Mouse (Mus musculus) brain, embryonic 14.5 days (tissue): ENCODE results near the gene Zfp292. TPM values are rescaled to one million over a fixed set of nuclear protein-coding genes. Genes with fewer than 3 reads are reported as not detected.

Experiments
- DNase-seq: peaks from one replicate; pipeline ENCODE4 v3.0.0-alpha.2; 2011; ENCODE audit warnings: low read depth
- CTCF ChIP-seq: fragments of 200-500 bp; IDR thresholded peaks from 2 replicates; pipeline ENCODE4 v1.5.1; 2012; ENCODE audit warnings: inconsistent platforms, mild to moderate bottlenecking, moderate library complexity, borderline replicate concordance; ENCODE audit not compliant: insufficient read depth, insufficient read length; ENCODE audit errors: extremely low read depth
- POLR2A ChIP-seq: fragments of 200-500 bp; IDR thresholded peaks from 2 replicates; pipeline ENCODE4 v1.6.1; 2012; ENCODE audit warnings: mild to moderate bottlenecking, inconsistent platforms, borderline replicate concordance; ENCODE audit not compliant: poor library complexity, insufficient read depth, insufficient read length, severe bottlenecking; ENCODE audit errors: extremely low read depth
- polyA plus RNA-seq: library from polyadenylated mRNA; depleted of rRNA; stranded (reverse); fragments of >200 nt; gene quantifications from 2 replicates; pipeline ENCODE4 v1.2.3, GENCODE M21; 2012; rRNA removed

Zfp292 gene
- polyA plus RNA-seq, 1 experiment: 23.1 TPM

- TF ChIP-seq POLR2A (no peak), CTCF (no peak)
- peak; percentile 65 for DNase-seq
Measured at GRCm38 (mm10) chr4:34771652-34772371, 110.9 kb downstream of the Zfp292 start.

DNA sequence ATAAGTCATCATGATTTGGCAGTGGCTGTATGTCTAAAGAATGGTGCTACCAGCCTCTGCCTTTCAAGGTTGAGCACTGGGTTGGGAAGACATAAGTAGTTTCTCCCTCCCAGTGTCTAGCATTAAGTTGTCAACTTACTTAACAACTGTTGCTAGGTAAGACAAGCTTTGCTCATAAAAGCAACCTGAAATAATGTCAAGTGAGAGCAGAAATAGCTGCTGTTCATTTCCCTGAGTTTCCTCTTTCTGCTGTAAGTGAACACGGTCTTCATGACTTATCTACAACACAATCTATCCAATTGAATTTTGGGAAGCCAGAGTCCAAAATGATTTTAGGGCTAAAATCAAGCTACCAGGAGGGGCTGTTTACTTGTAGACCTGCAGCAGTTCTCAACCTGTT lies 126.6 kb downstream of the Zfp292 start, which contains the start of gene Gm136:
Gm136 (minus strand) TSS at position 101 of the 400 bp plus-strand sequence.
- DNase-seq: no peak
- TF ChIP-seq POLR2A: no peak
- TF ChIP-seq CTCF: no peak

Other genes with a start within 250 kb of the Zfp292 start
- gene Slc35a1, start 195.5 kb downstream of the Zfp292 start, polyA plus RNA-seq: 21.4 and 27.0 TPM in 2 replicates
- gene Cfap206, start 152.8 kb downstream of the Zfp292 start, polyA plus RNA-seq: 1.6 and 2.8 TPM in 2 replicates
- not detected in 2 replicates for gene Gm136, start 126.7 kb downstream of the Zfp292 start, polyA plus RNA-seq
- 19.8 and 22.8 TPM in 2 replicates for gene Smim8, start 104.5 kb downstream of the Zfp292 start, polyA plus RNA-seq
- gene Cga, start 10.8 kb upstream of the Zfp292 start, polyA plus RNA-seq: 0.11 TPM in 1 of 2 replicates, not detected in the other